Mouse (Mus musculus) layer of hippocampus, postnatal 14 days (tissue): ENCODE measurements at regions not wholly inside any gene's neighbourhood (a gene's known extent, or its start where the extent isn't known, plus 50 kb on each side); places are given as distances from the start of the nearest gene placed in this dataset.
A peak's percentile ranks its signal among the peaks of the same experiment; 100 is the strongest.
"Not testable (repeated sequence)": the region's sequence is repeated elsewhere in the genome, so short reads cannot be mapped to it uniquely, and the experiment has no call there.

Source experiments
- DNase-seq, 2 experiments: peaks; one replicate each; pipeline ENCODE4 v3.0.0; 2021 to 2022; ENCODE audit warnings: low spot score in 2 of 2, mixed read lengths in 1 of 2

DNA sequence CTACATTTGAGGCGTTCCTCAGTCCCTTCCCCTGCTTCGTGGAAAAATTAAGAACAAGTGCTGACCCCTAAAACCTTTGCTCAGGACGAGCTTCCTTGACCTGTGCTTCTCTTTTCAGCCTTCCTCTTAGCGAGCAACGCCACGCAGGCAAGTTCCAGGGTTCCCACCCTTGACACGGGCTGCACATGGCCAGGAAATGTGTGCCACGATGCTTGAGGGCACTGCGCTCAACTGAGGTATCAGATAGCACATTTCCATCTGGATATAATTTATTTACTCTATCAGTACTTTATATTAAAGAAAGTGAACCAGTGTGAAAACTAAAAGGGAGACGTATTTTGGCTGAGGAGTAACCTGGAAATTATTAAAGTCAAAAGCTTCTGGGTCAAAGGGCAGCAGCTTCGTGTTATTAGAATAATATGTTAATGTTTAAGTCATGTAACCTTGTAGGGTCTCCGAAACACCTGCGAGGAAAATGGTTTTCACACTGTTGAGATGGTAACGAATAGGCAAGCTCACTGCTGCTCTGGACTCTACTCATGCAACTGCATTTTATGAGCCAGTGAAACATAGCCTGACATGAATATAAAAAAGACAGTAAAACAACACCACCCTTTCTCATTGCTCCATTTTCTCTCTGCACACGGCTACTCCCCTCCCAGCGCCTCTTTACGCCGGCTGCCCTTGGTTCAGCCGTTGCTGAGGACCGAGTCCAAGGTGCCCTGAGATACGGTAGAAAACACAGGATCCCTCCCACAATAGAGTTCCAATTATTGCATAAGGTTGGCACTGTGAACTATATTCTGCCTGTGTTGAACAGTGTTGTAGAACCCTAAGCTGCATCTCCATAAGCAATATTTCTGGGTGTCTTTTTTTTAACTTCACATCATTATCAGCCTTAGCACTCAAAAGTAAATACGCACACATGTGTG lies 204.9 kb upstream of the Intu start:
- no peak for DNase-seq

- no peak for DNase-seq
Observed at GRCm38 (mm10) chr3:40339492-40340030, 191.5 kb upstream of the Intu start.

DNA sequence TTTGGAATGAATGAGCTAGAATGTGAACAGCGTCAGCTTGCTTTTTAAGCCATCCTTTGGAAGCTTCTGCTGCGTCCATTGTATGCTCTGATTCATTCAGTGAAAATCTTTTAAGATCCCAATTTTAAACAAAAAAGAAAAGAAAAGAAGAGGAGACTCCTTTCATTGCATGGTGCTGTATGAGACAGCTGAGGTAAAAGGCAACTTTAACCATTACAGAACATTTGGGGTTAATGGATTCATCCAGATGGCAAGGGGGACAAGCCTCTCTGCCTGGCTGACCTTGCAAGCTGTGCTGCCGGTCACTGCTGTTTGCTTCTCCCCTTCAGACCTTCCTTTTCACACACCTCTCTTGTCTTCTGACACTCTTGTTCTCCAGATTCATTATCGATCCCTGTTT lies 176.0 kb upstream of the Intu start:
- no peak for DNase-seq

- no peak for DNase-seq
Observed at GRCm38 (mm10) chr3:40368421-40368820, 162.7 kb upstream of the Intu start.

GRCm38 (mm10) chr3:40371411-40371810 lies 159.7 kb upstream of the Intu start:
- no peak for DNase-seq

DNA sequence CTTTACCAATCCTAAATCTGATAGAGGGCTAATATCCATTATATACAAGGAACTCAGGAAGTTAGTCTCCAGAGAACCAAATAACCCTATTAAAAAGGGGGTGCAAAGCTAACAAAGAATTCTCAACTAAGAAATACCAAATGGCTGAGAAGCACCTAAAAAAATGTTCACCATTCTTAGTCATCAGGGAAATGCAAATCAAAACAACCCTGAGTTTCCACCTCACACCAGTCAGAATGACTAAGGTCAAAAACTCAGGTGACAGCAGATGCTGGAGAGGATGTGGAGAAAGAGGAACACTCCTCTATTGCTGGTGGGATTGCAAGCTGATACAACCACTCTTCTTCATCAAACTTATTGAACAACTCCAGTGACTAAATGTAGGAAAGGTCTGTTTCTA lies 154.9 kb upstream of the Intu start:
- not testable (repeated sequence) for DNase-seq

- no peak for DNase-seq
Observed at GRCm38 (mm10) chr3:40377416-40377815, 153.7 kb upstream of the Intu start.

GRCm38 (mm10) chr3:40379063-40379462 lies 152.0 kb upstream of the Intu start:
- DNase-seq = no peak

DNA sequence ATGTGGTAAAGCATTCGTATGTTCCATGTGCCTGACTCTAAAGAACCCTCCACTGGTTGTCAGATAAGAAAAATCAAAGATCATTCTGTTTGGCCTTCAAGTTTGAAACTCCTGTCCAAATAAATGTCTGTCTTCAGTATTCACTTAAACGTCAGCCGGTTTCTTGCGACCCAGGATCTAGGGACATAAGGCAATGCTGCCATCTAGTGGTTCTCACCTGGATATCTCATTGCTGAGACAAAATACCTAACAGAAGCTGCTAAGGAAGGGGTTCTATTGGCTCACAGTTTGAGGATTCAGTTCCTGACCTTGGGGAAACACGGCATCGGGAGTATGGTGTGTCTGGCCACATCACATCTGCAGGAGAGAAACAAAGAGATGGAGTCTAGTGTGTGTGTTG lies 139.5 kb upstream of the Intu start:
- DNase-seq = peak; percentile 24 to 53

DNA sequence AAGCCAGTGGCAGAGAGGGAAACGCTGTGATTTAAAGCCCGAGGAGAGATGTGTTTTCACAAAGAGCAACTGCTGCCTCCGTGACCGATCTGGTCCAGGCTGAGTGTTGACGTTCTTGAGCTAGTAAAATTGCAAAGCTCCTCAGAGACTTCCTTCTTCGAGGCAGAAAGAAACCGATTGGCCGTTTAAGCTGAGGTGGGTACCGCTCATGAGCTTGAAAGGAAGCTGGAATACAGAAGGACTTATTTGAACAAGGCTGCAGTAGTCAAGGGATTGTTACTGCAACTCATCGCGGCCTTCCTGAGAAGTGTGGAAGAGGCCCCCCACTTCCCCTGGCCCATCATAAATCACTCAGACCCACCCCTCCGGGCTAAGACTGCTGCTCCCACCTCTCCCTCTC lies 132.9 kb upstream of the Intu start:
- DNase-seq = no peak

DNA sequence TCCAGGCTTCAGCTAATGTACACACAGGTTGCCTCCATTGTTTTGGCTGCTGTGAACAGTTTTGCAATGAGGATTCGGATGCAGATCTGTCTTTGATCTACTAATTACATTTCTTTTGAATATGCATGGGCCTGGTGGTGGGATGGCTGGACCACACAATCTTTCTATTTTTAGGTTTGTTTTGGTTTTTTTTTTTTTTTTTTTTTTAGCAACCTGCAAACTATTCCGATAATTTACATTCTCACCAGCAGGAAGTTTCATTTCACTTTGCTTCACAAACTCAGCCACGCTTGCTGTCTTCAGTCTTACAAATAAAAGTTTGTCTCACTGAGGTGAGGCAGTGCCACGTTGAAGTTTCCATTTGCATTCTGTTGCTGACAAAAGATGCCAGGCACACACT lies 127.7 kb upstream of the Intu start:
- no peak for DNase-seq

GRCm38 (mm10) chr3:40405095-40405948 lies 125.8 kb upstream of the Intu start:
- DNase-seq = no peak

DNA sequence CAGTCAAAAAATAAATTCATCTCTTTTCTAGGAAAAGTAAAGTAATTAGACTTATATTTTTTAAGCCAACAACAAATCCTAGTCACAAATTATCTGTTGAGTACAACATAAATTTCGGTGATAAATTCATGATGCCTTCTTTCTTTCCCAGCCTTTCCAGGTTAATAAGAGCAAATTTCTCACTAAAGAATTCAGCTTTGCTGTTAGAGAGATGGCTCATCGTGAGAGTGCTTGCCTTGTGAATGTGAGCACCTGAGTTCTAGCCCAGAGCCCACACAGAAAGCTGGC lies 125.2 kb upstream of the Intu start:
- no peak for DNase-seq

- no peak for DNase-seq
Observed at GRCm38 (mm10) chr3:40408921-40409488, 122.1 kb upstream of the Intu start.

DNA sequence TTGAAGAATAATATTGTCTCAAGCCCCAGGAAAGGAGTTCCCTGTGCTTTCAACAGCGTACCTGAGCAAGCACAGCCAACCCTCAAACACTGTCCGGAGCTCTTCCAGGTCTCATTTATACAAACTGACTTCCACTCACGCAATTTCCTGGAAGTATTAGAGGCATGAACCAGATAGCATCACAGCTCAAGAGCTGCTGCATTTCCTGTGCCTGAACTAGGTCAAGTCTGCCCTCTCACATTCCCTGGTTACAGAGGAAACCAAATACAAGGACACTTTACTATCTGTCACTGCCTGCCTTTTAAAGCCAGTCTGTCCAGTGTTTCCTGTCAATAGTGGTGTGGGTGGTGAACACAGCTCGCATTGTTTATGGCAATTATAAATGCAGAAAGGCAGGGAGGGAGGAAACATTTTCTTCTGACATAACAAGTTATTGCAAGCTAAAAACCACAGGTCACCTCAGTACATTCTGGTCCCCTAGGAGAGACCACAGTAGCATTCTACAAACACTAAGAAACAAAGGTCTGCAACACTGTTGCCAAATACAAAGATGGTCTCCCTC lies 120.3 kb upstream of the Intu start:
- no peak for DNase-seq

GRCm38 (mm10) chr3:40425183-40425844 lies 105.8 kb upstream of the Intu start:
- DNase-seq = not testable (repeated sequence)

DNA sequence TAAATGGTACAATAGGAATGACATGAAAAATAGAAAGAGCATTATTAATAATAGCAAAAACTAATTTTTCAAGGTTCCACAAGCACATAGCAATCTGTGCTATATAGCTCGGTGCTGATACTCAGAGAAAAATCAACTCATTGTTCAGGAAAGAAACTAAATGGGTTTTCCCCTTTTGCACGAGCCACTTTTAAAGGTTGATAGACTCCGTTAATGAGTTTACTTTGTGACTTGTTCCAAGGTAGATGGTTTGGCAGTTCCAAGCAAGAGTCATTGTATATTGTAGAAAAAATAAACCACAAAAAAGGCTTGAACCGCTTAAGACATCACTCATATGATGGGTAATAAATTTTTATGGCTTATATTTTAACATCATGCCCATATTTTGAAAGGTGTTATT lies 105.0 kb upstream of the Intu start:
- no peak for DNase-seq

DNA sequence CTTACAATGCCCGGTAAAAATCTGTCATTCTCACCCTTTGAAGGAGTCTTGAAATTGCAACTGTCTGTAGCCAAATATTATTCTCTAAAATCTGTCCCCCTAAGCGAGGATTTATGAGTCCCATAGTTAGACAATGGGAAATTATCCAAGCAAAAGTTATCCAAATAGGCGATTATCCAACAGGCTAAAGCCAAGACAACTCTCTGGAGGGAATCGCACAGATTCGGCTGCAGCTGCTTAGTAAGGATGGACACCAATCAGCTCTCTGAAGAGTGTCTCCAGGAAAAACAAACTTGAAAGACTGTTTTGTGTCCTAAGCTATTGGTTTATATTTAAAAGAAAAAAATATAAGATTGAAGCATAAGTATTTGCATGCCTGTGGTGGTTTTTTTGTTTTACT lies 103.1 kb upstream of the Intu start:
- no peak for DNase-seq

- no peak for DNase-seq
Observed at GRCm38 (mm10) chr3:40438251-40438650, 92.8 kb upstream of the Intu start.

DNA sequence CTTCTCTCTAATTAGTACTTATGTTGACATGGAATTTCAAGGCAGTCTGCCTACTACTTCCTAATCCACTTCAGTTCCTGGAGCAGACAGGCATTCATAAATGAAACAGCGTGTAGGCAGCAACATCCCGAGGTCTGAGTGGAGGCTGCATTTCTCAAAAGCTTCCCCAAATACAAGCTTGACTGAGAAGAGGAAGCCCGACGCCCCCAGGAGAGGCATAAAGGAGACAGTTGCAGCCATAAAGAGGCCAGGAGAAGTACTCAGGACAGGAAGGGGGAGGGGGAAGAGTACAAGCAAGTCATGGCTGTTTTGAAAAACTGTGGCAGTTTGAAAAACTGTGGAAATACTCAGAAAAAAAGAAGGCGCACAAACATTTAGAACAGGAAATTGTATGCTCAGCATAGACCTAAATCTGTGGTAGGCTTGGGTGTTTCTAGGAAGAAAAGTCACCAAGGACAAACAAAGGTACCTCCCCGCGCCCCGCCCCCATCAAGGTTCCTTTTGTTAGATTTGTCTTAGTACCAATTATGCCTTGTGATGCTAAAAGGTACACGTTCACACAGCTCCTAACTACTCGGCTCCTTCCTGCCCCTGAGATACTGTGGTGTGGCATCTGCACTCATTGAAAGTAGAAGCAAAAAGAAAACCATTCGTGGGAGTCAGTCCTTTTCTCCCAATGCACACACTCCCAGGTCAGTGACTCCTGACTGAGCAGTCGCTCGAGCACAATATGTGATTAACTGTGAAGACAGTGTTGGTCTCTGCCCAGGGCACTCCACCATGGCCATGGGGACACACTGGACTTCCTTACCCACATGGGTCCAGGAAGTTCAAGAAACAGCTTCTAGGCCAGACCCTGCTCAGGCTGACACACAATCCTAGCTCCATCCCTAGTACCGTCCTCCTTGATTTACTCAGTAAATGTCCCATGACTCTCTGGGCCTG lies 89.7 kb upstream of the Intu start:
- no peak for DNase-seq
